Mouse (Mus musculus): ENCODE measurements at regions not wholly inside any gene's neighbourhood (a gene's known extent, or its start where the extent isn't known, plus 50 kb on each side); places are given as distances from the start of the nearest gene placed in this dataset.
A peak's percentile ranks its signal among the peaks of the same experiment; 100 is the strongest.
"Not testable (repeated sequence)": the region's sequence is repeated elsewhere in the genome, so short reads cannot be mapped to it uniquely, and the experiment has no call there.

- no peak for DNase-seq
- intact Hi-C loops (cut with DNase I; ENCODE audit: low total_unique reads) = no loop called here
Measured at GRCm38 (mm10) chr1:185968642-185969041, 148.5 kb downstream of the Lyplal1 start.

- intact Hi-C loops (cut with DNase I; ENCODE audit: low total_unique reads) = no loop called here
- peak; percentile 61 for DNase-seq
Measured at GRCm38 (mm10) chr1:185969231-185969630, 147.9 kb downstream of the Lyplal1 start.

GRCm38 (mm10) chr1:185977075-185977474, 140.0 kb downstream of the Lyplal1 start:
- DNase-seq = no peak
- intact Hi-C loops (cut with DNase I; ENCODE audit: low total_unique reads) = no loop called here

GRCm38 (mm10) chr1:185989432-185989831, 127.7 kb downstream of the Lyplal1 start:
- no peak for DNase-seq
- intact Hi-C loops (cut with DNase I; ENCODE audit: low total_unique reads) = no loop called here

- DNase-seq; intact Hi-C loops (cut with DNase I; ENCODE audit: low total_unique reads): not testable (repeated sequence)
Measured at GRCm38 (mm10) chr1:186000066-186000465, 117.0 kb downstream of the Lyplal1 start.

GRCm38 (mm10) chr1:186013413-186013812, 103.7 kb downstream of the Lyplal1 start:
- intact Hi-C loops (cut with DNase I; ENCODE audit: low total_unique reads) = no loop called here
- no peak for DNase-seq

GRCm38 (mm10) chr1:186014166-186014565, 102.9 kb downstream of the Lyplal1 start:
- DNase-seq = no peak
- intact Hi-C loops (cut with DNase I; ENCODE audit: low total_unique reads) = no loop called here

- intact Hi-C loops (cut with DNase I; ENCODE audit: low total_unique reads) = no loop called here
Measured at GRCm38 (mm10) chr1:186015831-186016561, 101.1 kb downstream of the Lyplal1 start.

GRCm38 (mm10) chr1:186017547-186017946, 99.6 kb downstream of the Lyplal1 start:
- intact Hi-C loops (cut with DNase I; ENCODE audit: low total_unique reads) = no loop called here
- no peak for DNase-seq

More at GRCm38 (mm10) chr1:186015831-186016561, 101.1 kb downstream of the Lyplal1 start:
- DNase-seq = no peak

GRCm38 (mm10) chr1:186019511-186019910, 97.6 kb downstream of the Lyplal1 start:
- intact Hi-C loops (cut with DNase I; ENCODE audit: low total_unique reads) = no loop called here
- DNase-seq = no peak

GRCm38 (mm10) chr1:186031951-186032350, 85.2 kb downstream of the Lyplal1 start:
- intact Hi-C loops (cut with DNase I; ENCODE audit: low total_unique reads) = no loop called here
- no peak for DNase-seq

- DNase-seq = no peak
- intact Hi-C loops (cut with DNase I; ENCODE audit: low total_unique reads) = no loop called here
Measured at GRCm38 (mm10) chr1:186034443-186034842, 82.7 kb downstream of the Lyplal1 start.
